Mouse (Mus musculus): Measurements from ENCODE around the gene Stac3.

GRCm38 (mm10) chr10:127534036-127534928 lies 32.8 kb downstream of the Stac3 start, which contains the start of gene Nxph4:
- TF ChIP-seq POLR2A (IDR thresholded peaks at IDR 0.05; ENCODE audit: low read depth, low read length) (no peak), MAZ (IDR thresholded peaks at IDR 0.05; ENCODE audit: low read depth, low read length) (no peak), CTCF (conservative IDR thresholded peaks at IDR 0.05 in 1 of 2, IDR thresholded peaks at IDR 0.05 in 1 of 2; ENCODE audit: low read depth in 2 of 2, low read length in 2 of 2) (peak in 1 of 2 experiments; percentile 11; a peak in 1 of 4 replicates), E2F4 (IDR thresholded peaks at IDR 0.05; ENCODE audit: insufficient replicate concordance, low read depth, low read length) (no peak), RAD21 (IDR thresholded peaks at IDR 0.05; ENCODE audit: low read depth, low read length) (no peak), CHD2 (IDR thresholded peaks at IDR 0.05; ENCODE audit: low read length) (no peak), JUND (conservative IDR thresholded peaks at IDR 0.05; ENCODE audit: low read depth, low read length) (no peak), POLR2AphosphoS2 (IDR thresholded peaks at IDR 0.05; ENCODE audit: low read depth, low read length) (no peak), CHD1 (IDR thresholded peaks at IDR 0.05; ENCODE audit: low read depth, low read length) (no peak), EP300 (IDR thresholded peaks at IDR 0.05; ENCODE audit: low read length) (no peak), MXI1 (IDR thresholded peaks at IDR 0.05; ENCODE audit: low read depth, low read length) (no peak), ZNF384 (IDR thresholded peaks at IDR 0.05; ENCODE audit: low read depth, low read length) (no peak), IRF4 (IDR thresholded peaks at IDR 0.05; ENCODE audit: low read depth, low read length) (no peak), GABPA (IDR thresholded peaks at IDR 0.05; ENCODE audit: insufficient replicate concordance, low read depth, low read length) (no peak)
